Mouse (Mus musculus) Patski (cell line): ENCODE results near the gene Entpd8. TPM values are rescaled to one million over a fixed set of nuclear protein-coding genes. Genes with fewer than 3 reads are reported as not detected.

ENCODE experiments used
- ATAC-seq: fragments of 100-300 bp; one replicate; pipeline ENCODE4 v1.8.0; 2021
- CTCF ChIA-PET: fragments of 350-600 bp; sonication (Branson Sonifier 250); formaldehyde crosslinking; loops from one replicate; lab custom pipeline; 2022; ENCODE audit warnings: inconsistent platforms; lab: Charles Lee
- POLR2A ChIA-PET: fragments of 350-600 bp; sonication (Branson Sonifier 250); formaldehyde crosslinking; loops from one replicate; lab custom pipeline; 2022; ENCODE audit warnings: antibody characterized with exemption, inconsistent platforms; lab: Charles Lee
- DNase-seq: peaks from one replicate; pipeline ENCODE4 v3.0.0-alpha.2; 2011; ENCODE audit warnings: low read depth, low spot score
- H3K27me3 ChIP-seq: fragments of 371-371 bp; one replicate; pipeline ENCODE4 v1.5.1; 2021
- CTCF ChIP-seq: fragments of 100-300 bp; IDR thresholded peaks from one replicate; pipeline ENCODE4 v1.5.1; 2021
- in situ Hi-C: fragments of 300-500 bp; cut with MboI; formaldehyde crosslinking; loops from 3 replicates; pipeline ENCODE4 v1.11.1; 2018; ENCODE audit warnings: low pct_unique_long_range_greater_than_20kb, mixed read lengths
- polyA plus RNA-seq: library from polyadenylated mRNA; unstranded; gene quantifications from one replicate; pipeline ENCODE4 v1.2.3, GENCODE M21; 2021

The Entpd8 gene
- polyA plus RNA-seq, result not detected

- no peak for ATAC-seq
- H3K27me3 ChIP-seq, result peaks cover 8% of the 10 kb centered on the region
- TF ChIP-seq CTCF, result no peak
- in situ Hi-C loops, result no loop called here
- ChIA-PET POLR2A (no interaction called here), CTCF (no interaction called here)
- DNase-seq, result no peak
Observed at GRCm38 (mm10) chr2:25080076-25080475, at the start of gene Entpd8. Gene Entpd8 (plus strand): TSS chr2:25080304.

GRCm38 (mm10) chr2:25034994-25035393 lies 45.1 kb upstream of the Entpd8 start:
- no peak for ATAC-seq
- no peak for TF ChIP-seq CTCF
- ChIA-PET CTCF (interaction anchor here (1.1 kb wide), 1 partner anchor 18 kb away, joined by 3 read pairs; no protein-coding TSS in a partner anchor), POLR2A (no interaction called here)
- in situ Hi-C loops, result no loop called here
- no peak for DNase-seq
- no peaks in the 10 kb centered on the region for H3K27me3 ChIP-seq

GRCm38 (mm10) chr2:25040089-25040488 lies 40.0 kb upstream of the Entpd8 start:
- no peak for TF ChIP-seq CTCF
- H3K27me3 ChIP-seq, result no peaks in the 10 kb centered on the region
- in situ Hi-C loops, result no loop called here
- DNase-seq (no peak), ATAC-seq (no peak)
- CTCF ChIA-PET, result no interaction called here
- POLR2A ChIA-PET, result no interaction called here

GRCm38 (mm10) chr2:25050921-25051320 lies 29.2 kb upstream of the Entpd8 start:
- DNase-seq, result no peak
- CTCF ChIA-PET, result no interaction called here
- no peak for TF ChIP-seq CTCF
- ATAC-seq, result no peak
- no peaks in the 10 kb centered on the region for H3K27me3 ChIP-seq
- in situ Hi-C loops, result no loop called here
- POLR2A ChIA-PET, result no interaction called here

- in situ Hi-C loops, result no loop called here
- DNase-seq (no peak), ATAC-seq (no peak)
- ChIA-PET CTCF (no interaction called here), POLR2A (no interaction called here)
- H3K27me3 ChIP-seq, result no peaks in the 10 kb centered on the region
- no peak for TF ChIP-seq CTCF
Observed at GRCm38 (mm10) chr2:25051450-25051849, 28.7 kb upstream of the Entpd8 start.

GRCm38 (mm10) chr2:25053101-25053500 lies 27.0 kb upstream of the Entpd8 start:
- ATAC-seq, result no peak
- in situ Hi-C loops, result no loop called here
- no peaks in the 10 kb centered on the region for H3K27me3 ChIP-seq
- ChIA-PET CTCF (interaction anchor here (1.0 kb wide), 1 partner anchor 18 kb away, joined by 3 read pairs; no protein-coding TSS in a partner anchor), POLR2A (no interaction called here)
- no peak for DNase-seq
- TF ChIP-seq CTCF, result no peak

GRCm38 (mm10) chr2:25054221-25055067 lies 25.7 kb upstream of the Entpd8 start, which contains the start of gene Nsmf:
Gene Nsmf (plus strand): TSS chr2:25054355.
- ChIA-PET CTCF (interaction anchor here (1.4 kb wide), 1 partner anchor 12 kb away, joined by 3 read pairs; no protein-coding TSS in a partner anchor), POLR2A (interaction anchor here (0.9 kb wide), 1 partner anchor 10 kb away, joined by 4 read pairs; no protein-coding TSS in a partner anchor)
- no peak for DNase-seq
- in situ Hi-C loops, result no loop called here
- no peaks in the 10 kb centered on the region for H3K27me3 ChIP-seq
- peak; percentile 82 for ATAC-seq
- no peak for TF ChIP-seq CTCF

- DNase-seq (no peak), ATAC-seq (peak; percentile 19)
- TF ChIP-seq CTCF, result no peak
- POLR2A ChIA-PET, result interaction anchor here (0.9 to 1.1 kb wide), 2 partner anchors 10 to 12 kb away, joined by 3 to 4 read pairs; no protein-coding TSS in a partner anchor
- no peaks in the 10 kb centered on the region for H3K27me3 ChIP-seq
- in situ Hi-C loops, result no loop called here
- CTCF ChIA-PET, result interaction anchor here (1.4 kb wide), 1 partner anchor 11 kb away, joined by 3 read pairs; no protein-coding TSS in a partner anchor
Observed at GRCm38 (mm10) chr2:25055068-25055405, 25.1 kb upstream of the Entpd8 start.

GRCm38 (mm10) chr2:25055409-25056155 lies 24.5 kb upstream of the Entpd8 start:
- in situ Hi-C loops, result no loop called here
- ATAC-seq (no peak), DNase-seq (no peak)
- TF ChIP-seq CTCF, result no peak
- ChIA-PET POLR2A (interaction anchor here (0.9 to 1.1 kb wide), 2 partner anchors 9 to 12 kb away, joined by 3 to 4 read pairs; no protein-coding TSS in a partner anchor), CTCF (interaction anchor here (1.4 kb wide), 1 partner anchor 10 kb away, joined by 3 read pairs; no protein-coding TSS in a partner anchor)
- no peaks in the 10 kb centered on the region for H3K27me3 ChIP-seq

GRCm38 (mm10) chr2:25058926-25059325 lies 21.2 kb upstream of the Entpd8 start:
- in situ Hi-C loops, result no loop called here
- DNase-seq (no peak), ATAC-seq (no peak)
- no peaks in the 10 kb centered on the region for H3K27me3 ChIP-seq
- ChIA-PET POLR2A (no interaction called here), CTCF (no interaction called here)
- TF ChIP-seq CTCF, result no peak

GRCm38 (mm10) chr2:25063523-25063922 lies 16.6 kb upstream of the Entpd8 start:
- ChIA-PET POLR2A (no interaction called here), CTCF (no interaction called here)
- no peak for DNase-seq
- in situ Hi-C loops, result no loop called here
- TF ChIP-seq CTCF, result no peak
- H3K27me3 ChIP-seq, result no peaks in the 10 kb centered on the region
- no peak for ATAC-seq
